Mouse (Mus musculus): Measurements from ENCODE around the gene Mthfd2l. TPM values are rescaled to one million over a fixed set of nuclear protein-coding genes. Genes with fewer than 3 reads are reported as not detected.

Mthfd2l gene
- polyA plus RNA-seq, 2 experiments: 4.4 to 9.2 TPM

DNA sequence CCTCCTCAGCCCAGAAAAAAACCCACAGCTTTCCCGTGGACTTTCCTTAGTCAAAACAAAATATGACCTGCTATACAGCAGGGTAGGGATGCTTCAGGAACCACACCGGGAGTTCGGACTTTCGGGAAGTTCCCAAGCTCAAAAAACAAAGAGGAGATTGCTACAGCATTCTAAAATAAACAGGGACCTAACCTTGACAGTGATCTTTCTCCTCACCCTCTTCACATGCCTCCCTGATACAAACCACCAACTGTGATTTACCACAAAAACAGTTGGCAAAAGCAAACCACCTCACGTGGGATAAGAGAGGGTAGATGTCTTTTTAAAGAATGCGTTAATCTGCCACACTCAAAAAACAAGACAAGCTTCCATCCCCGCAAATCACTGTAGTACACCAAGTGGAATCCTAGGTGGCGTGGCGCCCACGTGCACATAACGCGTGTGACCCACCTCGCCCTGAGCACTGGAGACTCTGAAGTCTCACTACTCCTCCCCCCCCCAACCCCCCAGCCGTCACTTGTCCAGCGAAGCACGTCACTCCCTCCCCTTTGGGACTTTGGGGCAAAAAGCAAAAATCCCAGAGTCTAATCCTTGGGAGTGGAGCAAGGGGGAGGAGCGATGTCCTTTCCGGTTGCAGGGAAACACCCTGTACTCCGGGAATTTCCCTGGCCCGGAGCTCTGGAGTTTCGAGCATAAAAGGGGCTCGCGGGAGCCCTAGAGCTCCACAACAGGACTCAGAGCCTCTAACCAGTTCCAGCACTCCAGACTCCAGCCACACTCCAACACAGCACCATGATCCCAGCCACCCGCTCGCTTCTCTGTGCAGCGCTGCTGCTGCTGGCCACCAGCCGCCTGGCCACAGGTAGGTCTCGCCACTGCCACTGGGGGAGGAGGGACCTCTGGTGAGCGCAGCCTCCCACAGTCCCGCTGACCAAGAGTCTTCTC lies 40.1 kb upstream of the Mthfd2l start, which contains the start of gene Cxcl1:
Gene Cxcl1, plus strand, starts transcription at position 723 of the 945 bp plus-strand sequence.
- WGBS (ENCODE audit: insufficient replicate concordance): 15% methylated on average over 30 of the region's 30 CpGs
- no peaks in the 10 kb centered on the region for H3K36me3 ChIP-seq (replicated peaks; ENCODE audit: control insufficient read depth, insufficient read depth, low read depth)
- ATAC-seq (ENCODE audit: insufficient read depth) (peak; percentile 75), DNase-seq (ENCODE audit: low read depth in 3 of 3, low spot score in 3 of 3) (no peak)
- H3K4me1 ChIP-seq (replicated peaks; ENCODE audit: control insufficient read depth in 2 of 2, insufficient read depth in 2 of 2, low read length in 1 of 2): no peaks in the 10 kb centered on the region
- no peaks in the 10 kb centered on the region for H3K9me3 ChIP-seq (ENCODE audit: control insufficient read depth, low read length)
- H3K27me3 ChIP-seq (ENCODE audit: control insufficient read depth, insufficient read depth, low read length): no peaks in the 10 kb centered on the region; the same call in 1 of the 2 replicates
- no peak within 1 kb of the TSS for H3K27ac ChIP-seq
- no peak for TF ChIP-seq EP300 (IDR thresholded peaks at IDR 0.05; ENCODE audit: low read depth)
- 0 out of 2 replicates have a peak, but pooled peaks have one; percentile 8 for TF ChIP-seq CTCF (IDR thresholded peaks at IDR 0.05; ENCODE audit: low read depth)
- H3K4me3 ChIP-seq (ENCODE audit: insufficient read depth in 1 of 2, low read depth in 2 of 2, low read length in 2 of 2): peak within 1 kb of the TSS; percentile 7 to 33
- peak within 1 kb of the TSS; percentile 41 for H3K4me2 ChIP-seq (ENCODE audit: low read depth)
- H3K9ac ChIP-seq (replicated peaks): 0 out of 2 replicates have a peak within 1 kb of the TSS, but pooled peaks have one; percentile 9

DNA sequence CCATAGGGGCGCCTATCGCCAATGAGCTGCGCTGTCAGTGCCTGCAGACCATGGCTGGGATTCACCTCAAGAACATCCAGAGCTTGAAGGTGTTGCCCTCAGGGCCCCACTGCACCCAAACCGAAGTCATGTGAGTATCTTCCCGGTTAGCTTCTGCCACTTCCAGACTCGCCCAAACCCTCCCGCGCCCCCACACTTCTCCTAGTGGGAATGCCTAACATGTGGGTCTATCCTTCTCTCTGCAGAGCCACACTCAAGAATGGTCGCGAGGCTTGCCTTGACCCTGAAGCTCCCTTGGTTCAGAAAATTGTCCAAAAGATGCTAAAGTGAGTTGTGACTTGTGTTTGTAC lies 39.5 kb upstream of the Mthfd2l start:
- Histone ChIP-seq H3K4me2 (ENCODE audit: low read depth) (peak overlapping the region; percentile 41), H3K27me3 (ENCODE audit: control insufficient read depth, insufficient read depth, low read length) (no peaks in the 10 kb centered on the region; the same call in 1 of the 2 replicates), H3K9me3 (ENCODE audit: control insufficient read depth, low read length) (no peaks in the 10 kb centered on the region), H3K27ac (no peak overlapping the region), H3K4me3 (ENCODE audit: insufficient read depth in 1 of 2, low read depth in 2 of 2, low read length in 2 of 2) (peak overlapping the region; percentile 7 to 33), H3K4me1 (replicated peaks; ENCODE audit: control insufficient read depth in 2 of 2, insufficient read depth in 2 of 2, low read length in 1 of 2) (no peaks in the 10 kb centered on the region), H3K36me3 (replicated peaks; ENCODE audit: control insufficient read depth, insufficient read depth, low read depth) (no peaks in the 10 kb centered on the region), H3K9ac (replicated peaks) (no peak overlapping the region)
- DNase-seq (ENCODE audit: low read depth in 3 of 3, low spot score in 3 of 3) (no peak), ATAC-seq (ENCODE audit: insufficient read depth) (no peak)
- 18% methylated on average over 10 of the region's 10 CpGs for WGBS (ENCODE audit: insufficient replicate concordance)
- TF ChIP-seq EP300 (IDR thresholded peaks at IDR 0.05; ENCODE audit: low read depth): no peak
- no peak for TF ChIP-seq CTCF (IDR thresholded peaks at IDR 0.05; ENCODE audit: low read depth)

DNA sequence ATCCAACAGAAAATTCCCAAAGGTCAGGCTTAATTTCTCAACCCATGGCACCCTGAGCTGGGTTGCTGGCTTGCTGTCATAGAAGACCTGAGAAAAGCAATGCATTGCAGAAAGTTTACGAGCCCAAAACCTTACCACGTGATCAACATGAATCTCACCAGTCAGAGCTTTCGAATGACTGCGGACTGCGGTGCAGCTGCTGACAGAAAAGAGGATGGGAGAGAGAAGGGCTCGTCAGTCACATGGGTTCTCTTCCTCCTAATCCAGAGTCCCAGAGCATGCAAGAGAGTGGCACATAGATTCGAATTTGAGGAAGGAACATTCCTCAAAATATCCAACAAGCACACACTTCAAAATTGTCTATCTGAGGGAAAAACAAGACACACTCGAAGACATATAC lies 36.7 kb upstream of the Mthfd2l start:
- Histone ChIP-seq H3K27me3 (ENCODE audit: control insufficient read depth, insufficient read depth, low read length) (no peaks in the 10 kb centered on the region; the same call in 1 of the 2 replicates), H3K27ac (no peak overlapping the region), H3K36me3 (replicated peaks; ENCODE audit: control insufficient read depth, insufficient read depth, low read depth) (no peaks in the 10 kb centered on the region), H3K4me2 (ENCODE audit: low read depth) (no peak overlapping the region), H3K9me3 (ENCODE audit: control insufficient read depth, low read length) (no peaks in the 10 kb centered on the region), H3K4me1 (replicated peaks; ENCODE audit: control insufficient read depth in 2 of 2, insufficient read depth in 2 of 2, low read length in 1 of 2) (no peaks in the 10 kb centered on the region), H3K9ac (replicated peaks) (no peak overlapping the region), H3K4me3 (ENCODE audit: insufficient read depth in 1 of 2, low read depth in 2 of 2, low read length in 2 of 2) (no peak overlapping the region)
- DNase-seq (ENCODE audit: low read depth in 3 of 3, low spot score in 3 of 3): no peak
- no peak for ATAC-seq (ENCODE audit: insufficient read depth)
- no peak for TF ChIP-seq CTCF (IDR thresholded peaks at IDR 0.05; ENCODE audit: low read depth)
- no peak for TF ChIP-seq EP300 (IDR thresholded peaks at IDR 0.05; ENCODE audit: low read depth)
- 49% methylated on average over 8 of the region's 8 CpGs for WGBS (ENCODE audit: insufficient replicate concordance)

DNA sequence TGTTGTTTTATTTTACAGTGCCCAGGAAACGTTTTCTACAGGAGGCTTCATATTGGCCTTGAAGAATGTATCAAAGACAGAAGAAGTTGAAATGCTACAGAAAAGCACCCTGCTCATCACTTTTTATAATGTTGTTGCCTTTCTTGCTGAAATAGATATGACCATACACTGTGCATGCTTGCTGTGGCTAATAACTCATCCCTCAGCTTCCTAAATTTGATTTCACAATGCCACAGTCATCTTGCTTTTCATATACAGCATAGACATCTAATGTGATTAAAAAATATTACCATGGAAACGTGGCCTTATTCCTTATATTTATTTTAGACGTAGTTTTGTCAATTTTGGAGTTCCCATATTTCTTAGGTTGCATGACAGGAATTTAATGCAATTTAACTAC lies 33.5 kb upstream of the Mthfd2l start:
- H3K9me3 ChIP-seq (ENCODE audit: control insufficient read depth, low read length): no peaks in the 10 kb centered on the region
- no peak overlapping the region for H3K4me3 ChIP-seq (ENCODE audit: insufficient read depth in 1 of 2, low read depth in 2 of 2, low read length in 2 of 2)
- H3K36me3 ChIP-seq (replicated peaks; ENCODE audit: control insufficient read depth, insufficient read depth, low read depth): no peaks in the 10 kb centered on the region
- H3K4me2 ChIP-seq (ENCODE audit: low read depth): no peak overlapping the region
- no peak for DNase-seq (ENCODE audit: low read depth in 3 of 3, low spot score in 3 of 3)
- no peak overlapping the region for H3K27ac ChIP-seq
- ATAC-seq (ENCODE audit: insufficient read depth): no peak
- H3K27me3 ChIP-seq (ENCODE audit: control insufficient read depth, insufficient read depth, low read length): no peaks in the 10 kb centered on the region
- TF ChIP-seq EP300 (IDR thresholded peaks at IDR 0.05; ENCODE audit: low read depth) (no peak), CTCF (IDR thresholded peaks at IDR 0.05; ENCODE audit: low read depth) (no peak)
- H3K9ac ChIP-seq (replicated peaks): no peak overlapping the region
- H3K4me1 ChIP-seq (replicated peaks; ENCODE audit: control insufficient read depth in 2 of 2, insufficient read depth in 2 of 2, low read length in 1 of 2): no peaks in the 10 kb centered on the region
- 39% methylated on average over 3 of the region's 3 CpGs for WGBS (ENCODE audit: insufficient replicate concordance)

DNA sequence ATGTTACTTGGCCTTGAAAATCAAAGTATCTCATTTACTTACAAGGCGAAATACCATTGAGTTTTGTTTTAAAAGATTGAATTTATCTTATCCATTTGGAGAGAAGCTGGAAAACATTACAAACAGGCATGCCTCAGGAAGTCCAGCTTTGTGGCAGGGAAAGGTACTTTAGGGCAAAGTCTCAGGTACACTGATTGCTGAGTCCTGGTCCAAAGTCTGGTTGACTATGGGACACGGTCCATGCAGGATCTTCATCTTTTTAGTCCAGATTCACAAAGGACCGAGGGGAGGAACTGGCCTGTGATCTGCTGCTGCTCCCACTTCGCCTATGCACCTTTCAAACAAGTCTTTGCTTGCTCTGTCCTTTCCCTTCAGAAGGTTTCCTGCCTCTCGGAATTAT lies 31.6 kb upstream of the Mthfd2l start:
- H3K4me2 ChIP-seq (ENCODE audit: low read depth): no peak overlapping the region
- H3K4me1 ChIP-seq (replicated peaks; ENCODE audit: control insufficient read depth in 2 of 2, insufficient read depth in 2 of 2, low read length in 1 of 2): 0 out of 4 replicates have a peak, but pooled peaks cover 0 to 4% of the 10 kb centered on the region in 2 experiments
- H3K27ac ChIP-seq: no peak overlapping the region
- H3K9ac ChIP-seq (replicated peaks): no peak overlapping the region
- TF ChIP-seq EP300 (IDR thresholded peaks at IDR 0.05; ENCODE audit: low read depth) (no peak), CTCF (IDR thresholded peaks at IDR 0.05; ENCODE audit: low read depth) (no peak)
- H3K36me3 ChIP-seq (replicated peaks; ENCODE audit: control insufficient read depth, insufficient read depth, low read depth): no peaks in the 10 kb centered on the region
- ATAC-seq (ENCODE audit: insufficient read depth) (no peak), DNase-seq (ENCODE audit: low read depth in 3 of 3, low spot score in 3 of 3) (no peak)
- no peaks in the 10 kb centered on the region; the same call in 1 of the 2 replicates for H3K27me3 ChIP-seq (ENCODE audit: control insufficient read depth, insufficient read depth, low read length)
- no peaks in the 10 kb centered on the region for H3K9me3 ChIP-seq (ENCODE audit: control insufficient read depth, low read length)
- H3K4me3 ChIP-seq (ENCODE audit: insufficient read depth in 1 of 2, low read depth in 2 of 2, low read length in 2 of 2): no peak overlapping the region
- WGBS (ENCODE audit: insufficient replicate concordance): 45% methylated on average over 5 of the region's 5 CpGs
